Mouse (Mus musculus): ENCODE results near the gene Frmd6. TPM values are rescaled to one million over a fixed set of nuclear protein-coding genes. Genes with fewer than 3 reads are reported as not detected.

Frmd6 gene
- polyA plus RNA-seq, 1 experiment, result 11.7 TPM

DNA sequence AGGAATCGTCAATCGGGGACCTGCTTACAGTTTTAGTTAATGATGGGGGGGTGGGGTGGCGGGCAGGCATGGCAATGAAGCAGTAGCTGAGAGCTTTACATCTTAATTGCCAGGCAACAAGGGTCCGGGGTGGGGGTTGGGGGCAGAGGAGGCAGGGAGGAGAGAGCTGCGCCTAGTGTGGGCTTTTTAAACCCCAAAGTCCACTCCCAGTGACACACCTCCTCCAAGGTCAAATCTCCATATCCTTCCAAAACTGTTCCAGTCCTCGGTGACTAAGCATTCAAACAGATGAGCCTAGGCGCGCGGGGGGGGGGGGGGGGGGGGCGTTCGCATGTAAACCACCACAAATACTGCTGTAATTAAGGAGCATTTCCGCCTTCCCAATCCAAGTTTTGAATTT, 111.8 kb downstream of the Frmd6 start:
- H3K4me3 ChIP-seq, result peak overlapping the region; percentile 76
- H3K79me2 ChIP-seq (ENCODE audit: control insufficient read depth, insufficient read depth), result peaks cover 26% of the 10 kb centered on the region
- peak overlapping the region; percentile 63 for H3ac ChIP-seq (ENCODE audit: control insufficient read depth, insufficient read length)
- H3K36me3 ChIP-seq (ENCODE audit: control insufficient read depth, insufficient read depth), result peaks cover 6% of the 10 kb centered on the region
- TF ChIP-seq REST (IDR thresholded peaks at IDR 0.05; ENCODE audit: insufficient read depth, insufficient read length), result no peak
- no peak for TF ChIP-seq SRF (IDR thresholded peaks at IDR 0.05; ENCODE audit: control insufficient read depth, insufficient read length, low read depth)
- TF ChIP-seq POLR2AphosphoS2 (IDR thresholded peaks at IDR 0.05; ENCODE audit: insufficient read length, low read depth), result no peak
- no peak for TF ChIP-seq POLR2A (IDR thresholded peaks at IDR 0.05; ENCODE audit: insufficient read length, low read depth)
- TF ChIP-seq CEBPB (IDR thresholded peaks at IDR 0.05; ENCODE audit: insufficient read depth, poor library complexity, severe bottlenecking), result no peak
- no peak for TF ChIP-seq MAX (IDR thresholded peaks at IDR 0.05; ENCODE audit: low read depth)
- no peak for TF ChIP-seq TCF12 (IDR thresholded peaks at IDR 0.05; ENCODE audit: insufficient read depth, poor library complexity, severe bottlenecking)
- TF ChIP-seq TCF3 (IDR thresholded peaks at IDR 0.05; ENCODE audit: insufficient read length, low read depth), result no peak
- TF ChIP-seq USF1 (IDR thresholded peaks at IDR 0.05; ENCODE audit: low read depth), result no peak
- no peak for TF ChIP-seq E2F4 (IDR thresholded peaks at IDR 0.05; ENCODE audit: insufficient read depth)
- TF ChIP-seq MYOD1 (IDR thresholded peaks at IDR 0.05; ENCODE audit: control insufficient read depth in 1 of 3, insufficient read length in 2 of 3, low read depth in 2 of 3), result no peak
- no peak for TF ChIP-seq MYOG (IDR thresholded peaks at IDR 0.05; ENCODE audit: control insufficient read depth in 1 of 3, insufficient read depth in 1 of 3, insufficient read length in 2 of 3, low read depth in 2 of 3)
- H3K27me3 ChIP-seq (ENCODE audit: control insufficient read depth, insufficient read depth, insufficient read length), result no peaks in the 10 kb centered on the region
- peak overlapping the region; percentile 49 for H3K4me2 ChIP-seq (ENCODE audit: low read depth)

- TF ChIP-seq E2F4 (IDR thresholded peaks at IDR 0.05; ENCODE audit: insufficient read depth), result no peak
- TF ChIP-seq SRF (IDR thresholded peaks at IDR 0.05; ENCODE audit: control insufficient read depth, insufficient read length, low read depth), result no peak
- no peak for TF ChIP-seq USF1 (IDR thresholded peaks at IDR 0.05; ENCODE audit: low read depth)
- TF ChIP-seq POLR2AphosphoS2 (IDR thresholded peaks at IDR 0.05; ENCODE audit: insufficient read length, low read depth), result peak; percentile 62
- TF ChIP-seq MYOG (IDR thresholded peaks at IDR 0.05; ENCODE audit: control insufficient read depth in 1 of 3, insufficient read depth in 1 of 3, insufficient read length in 2 of 3, low read depth in 2 of 3), result no peak
- no peak for TF ChIP-seq REST (IDR thresholded peaks at IDR 0.05; ENCODE audit: insufficient read depth, insufficient read length)
- TF ChIP-seq MYOD1 (IDR thresholded peaks at IDR 0.05; ENCODE audit: control insufficient read depth in 1 of 3, insufficient read length in 2 of 3, low read depth in 2 of 3), result no peak
- TF ChIP-seq MAX (IDR thresholded peaks at IDR 0.05; ENCODE audit: low read depth), result peak; percentile 53
- TF ChIP-seq CEBPB (IDR thresholded peaks at IDR 0.05; ENCODE audit: insufficient read depth, poor library complexity, severe bottlenecking), result no peak
- TF ChIP-seq TCF12 (IDR thresholded peaks at IDR 0.05; ENCODE audit: insufficient read depth, poor library complexity, severe bottlenecking), result no peak
- TF ChIP-seq TCF3 (IDR thresholded peaks at IDR 0.05; ENCODE audit: insufficient read length, low read depth), result no peak
- TF ChIP-seq POLR2A (IDR thresholded peaks at IDR 0.05; ENCODE audit: insufficient read length, low read depth), result peak; percentile 72
- Histone ChIP-seq H3K4me2 (ENCODE audit: low read depth) (peak within 1 kb of the TSS; percentile 91), H3K27me3 (ENCODE audit: control insufficient read depth, insufficient read depth, insufficient read length) (no peaks in the 10 kb centered on the region), H3K36me3 (ENCODE audit: control insufficient read depth, insufficient read depth) (peaks cover 13% of the 10 kb centered on the region), H3K4me3 (peak within 1 kb of the TSS; percentile 76), H3ac (ENCODE audit: control insufficient read depth, insufficient read length) (peak within 1 kb of the TSS; percentile 63), H3K79me2 (ENCODE audit: control insufficient read depth, insufficient read depth) (peaks cover 26% of the 10 kb centered on the region)
These were observed 112.5 kb downstream of the Frmd6 start, which contains the start of gene Actr10 for GRCm38 (mm10) chr12:70937571-70938384. Gene Actr10, plus strand, starts transcription at chr12:70937857.

- Histone ChIP-seq H3K4me2 (ENCODE audit: low read depth) (no peak overlapping the region), H3K27me3 (ENCODE audit: control insufficient read depth, insufficient read depth, insufficient read length) (no peaks in the 10 kb centered on the region), H3K36me3 (ENCODE audit: control insufficient read depth, insufficient read depth) (peaks cover 31% of the 10 kb centered on the region), H3ac (ENCODE audit: control insufficient read depth, insufficient read length) (no peak overlapping the region), H3K79me2 (ENCODE audit: control insufficient read depth, insufficient read depth) (peaks cover 26% of the 10 kb centered on the region), H3K4me3 (no peak overlapping the region)
- TF ChIP-seq TCF12 (IDR thresholded peaks at IDR 0.05; ENCODE audit: insufficient read depth, poor library complexity, severe bottlenecking), result no peak
- no peak for TF ChIP-seq USF1 (IDR thresholded peaks at IDR 0.05; ENCODE audit: low read depth)
- TF ChIP-seq MYOD1 (IDR thresholded peaks at IDR 0.05; ENCODE audit: control insufficient read depth in 1 of 3, insufficient read length in 2 of 3, low read depth in 2 of 3), result no peak
- no peak for TF ChIP-seq POLR2AphosphoS2 (IDR thresholded peaks at IDR 0.05; ENCODE audit: insufficient read length, low read depth)
- TF ChIP-seq POLR2A (IDR thresholded peaks at IDR 0.05; ENCODE audit: insufficient read length, low read depth), result no peak
- TF ChIP-seq E2F4 (IDR thresholded peaks at IDR 0.05; ENCODE audit: insufficient read depth), result no peak
These were observed 115.5 kb downstream of the Frmd6 start for GRCm38 (mm10) chr12:70940806-70941205.

DNA sequence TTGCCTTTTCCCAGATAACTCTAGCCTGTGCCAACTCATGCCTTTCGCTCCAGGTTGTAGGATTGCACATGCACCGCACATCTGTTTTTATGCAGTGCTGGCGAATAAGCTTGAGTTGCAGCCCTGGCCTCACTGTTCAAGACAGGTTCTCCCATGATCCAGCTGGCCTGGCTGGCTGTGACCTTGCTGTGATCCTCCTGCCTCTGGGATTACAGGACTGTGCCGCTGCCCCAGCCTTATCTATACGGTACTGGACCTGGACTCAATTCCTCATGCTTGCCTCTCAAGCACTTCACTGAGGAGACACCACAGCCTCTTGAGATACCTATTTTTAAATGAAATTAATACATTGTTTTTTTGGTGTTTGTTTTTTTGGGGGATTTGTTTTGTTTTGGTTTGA, 118.9 kb downstream of the Frmd6 start:
- Histone ChIP-seq H3K27me3 (ENCODE audit: control insufficient read depth, insufficient read depth, insufficient read length) (no peaks in the 10 kb centered on the region), H3K4me2 (ENCODE audit: low read depth) (no peak overlapping the region), H3ac (ENCODE audit: control insufficient read depth, insufficient read length) (no peak overlapping the region), H3K4me3 (no peak overlapping the region), H3K36me3 (ENCODE audit: control insufficient read depth, insufficient read depth) (peaks cover 49% of the 10 kb centered on the region), H3K79me2 (ENCODE audit: control insufficient read depth, insufficient read depth) (peaks cover 12% of the 10 kb centered on the region)
- no peak for TF ChIP-seq SRF (IDR thresholded peaks at IDR 0.05; ENCODE audit: control insufficient read depth, insufficient read length, low read depth)
- TF ChIP-seq REST (IDR thresholded peaks at IDR 0.05; ENCODE audit: insufficient read depth, insufficient read length), result no peak
- no peak for TF ChIP-seq E2F4 (IDR thresholded peaks at IDR 0.05; ENCODE audit: insufficient read depth)
- TF ChIP-seq USF1 (IDR thresholded peaks at IDR 0.05; ENCODE audit: low read depth), result no peak
- TF ChIP-seq POLR2A (IDR thresholded peaks at IDR 0.05; ENCODE audit: insufficient read length, low read depth), result no peak
- no peak for TF ChIP-seq MAX (IDR thresholded peaks at IDR 0.05; ENCODE audit: low read depth)
